Mouse (Mus musculus) lung, postnatal 10 days (tissue): ENCODE measurements at regions not wholly inside any gene's neighbourhood (a gene's known extent, or its start where the extent isn't known, plus 50 kb on each side); places are given as distances from the start of the nearest gene placed in this dataset.

Source experiments
- DNase-seq: peaks from one replicate; pipeline ENCODE4 v3.0.0; 2021

GRCm38 (mm10) chr2:45171520-45172173 lies 54.5 kb upstream of the Zeb2 start:
- DNase-seq: peak; percentile 49

- DNase-seq: no peak
These were observed 53.1 kb upstream of the Zeb2 start for GRCm38 (mm10) chr2:45170272-45170671.

- no peak for DNase-seq
These were observed 52.4 kb upstream of the Zeb2 start for GRCm38 (mm10) chr2:45169429-45170070.

DNA sequence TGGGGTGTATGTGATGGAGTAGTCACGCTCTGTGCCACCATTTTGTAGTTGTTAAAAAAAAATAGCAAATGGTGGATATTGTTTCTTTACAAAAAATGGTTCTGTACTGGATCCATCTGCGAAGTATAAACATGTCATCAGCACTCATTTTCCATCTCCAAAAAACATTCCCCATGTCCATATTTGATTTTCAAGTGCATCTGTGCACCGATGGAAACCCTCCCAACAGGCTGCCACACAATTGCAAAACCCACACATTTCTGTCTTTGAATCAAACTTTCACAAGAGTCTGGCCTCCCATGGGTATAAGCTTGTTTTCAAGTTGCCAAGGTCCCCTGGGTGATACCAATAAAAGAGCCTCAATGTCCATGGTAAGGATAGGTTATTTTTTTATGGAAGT lies 51.4 kb upstream of the Zeb2 start:
- DNase-seq: no peak
